Mouse (Mus musculus) heart, embryonic 16.5 days (tissue): ENCODE results near the gene Ppp1r11. TPM values are rescaled to one million over a fixed set of nuclear protein-coding genes. Genes with fewer than 3 reads are reported as not detected.
A peak's percentile ranks its signal among the peaks of the same experiment; 100 is the strongest.

ENCODE experiments used
- ATAC-seq: fragments of 200-750 bp; cut with Nextera tagmentation; replicated peaks from 2 replicates; pipeline ENCODE4 v1.8.0; 2017; ENCODE audit warnings: moderate number of reproducible peaks; ENCODE audit not compliant: insufficient read depth, low FRiP score; ENCODE audit errors: extremely low read depth
- H3K27ac ChIP-seq: fragments of 300-500 bp; sonication (generic); 2 replicates; pipeline ENCODE4 v1.5.1; 2014; ENCODE audit warnings: mild to moderate bottlenecking, low read length, control low read depth, moderate library complexity
- H3K27me3 ChIP-seq: fragments of 300-500 bp; sonication (generic); 2 replicates; pipeline ENCODE4 v1.6.1; 2014; ENCODE audit warnings: low read length, mixed read lengths; ENCODE audit not compliant: control insufficient read depth, insufficient read depth
- H3K36me3 ChIP-seq: fragments of 300-500 bp; sonication (generic); 2 replicates; pipeline ENCODE4 v1.6.1; 2014; ENCODE audit not compliant: control insufficient read depth, insufficient read depth
- H3K4me1 ChIP-seq: fragments of 300-500 bp; sonication (generic); 2 replicates; pipeline ENCODE4 v1.6.1; 2014; ENCODE audit warnings: low read length, mixed read lengths; ENCODE audit not compliant: control insufficient read depth, insufficient read depth
- H3K4me2 ChIP-seq: fragments of 300-500 bp; sonication (generic); 2 replicates; pipeline ENCODE4 v1.6.1; 2014; ENCODE audit warnings: low read depth, mild to moderate bottlenecking, control low read depth, low read length
- H3K4me3 ChIP-seq: fragments of 300-500 bp; sonication (generic); 2 replicates; pipeline ENCODE4 v1.5.1; 2014; ENCODE audit warnings: mild to moderate bottlenecking, control low read depth, low read length
- H3K9ac ChIP-seq: fragments of 300-500 bp; sonication (generic); 2 replicates; pipeline ENCODE4 v1.6.1; 2014; ENCODE audit warnings: low read length, control low read depth
- H3K9me3 ChIP-seq: fragments of 300-500 bp; sonication (generic); replicated peaks from 2 replicates; pipeline ENCODE4 v1.6.1; 2016; ENCODE audit warnings: low read length; ENCODE audit not compliant: control insufficient read depth
- WGBS: fragments of 180-500 bp; shearing (Covaris S2); extraction: QIAGEN DNeasy Blood & Tissue Kit; methylation state at CpG from one replicate; pipeline ENCODE4 v1.1.7; 2014; 5-methylcytosine and 5-hydroxymethylcytosine counted together
- polyA plus RNA-seq: library from polyadenylated mRNA; unstranded; fragments of >200 nt; fragmentation: Nextera tagmentation; extraction: Ambion mirVana; gene quantifications from 2 replicates; pipeline ENCODE4 v1.2.1, GENCODE M21; 2015

Gene Ppp1r11
- polyA plus RNA-seq, 1 experiment from 2014 or later: 81.4 TPM

- H3K4me1 ChIP-seq: peaks cover 5% of the 10 kb centered on the region
- no peak overlapping the region for H3K4me3 ChIP-seq
- no peak for ATAC-seq
- H3K4me2 ChIP-seq: no peak overlapping the region
- no peaks in the 10 kb centered on the region for H3K9me3 ChIP-seq
- peaks cover 8% of the 10 kb centered on the region for H3K36me3 ChIP-seq
- H3K27me3 ChIP-seq: peaks cover 31% of the 10 kb centered on the region
- H3K9ac ChIP-seq: no peak overlapping the region
- H3K27ac ChIP-seq: no peak overlapping the region
- WGBS: 100% methylated on average over 1 of the region's 1 CpGs
Measured at GRCm38 (mm10) chr17:36948286-36948685, 3.3 kb downstream of the Ppp1r11 start.

GRCm38 (mm10) chr17:36947051-36947819, 4.3 kb downstream of the Ppp1r11 start:
- Histone ChIP-seq H3K4me3 (peak overlapping the region; percentile 64), H3K27me3 (peaks cover 42% of the 10 kb centered on the region), H3K4me2 (peak overlapping the region; percentile 97), H3K4me1 (peaks cover 15% of the 10 kb centered on the region), H3K9me3 (no peaks in the 10 kb centered on the region), H3K36me3 (peaks cover 8% of the 10 kb centered on the region), H3K27ac (no peak overlapping the region), H3K9ac (peak overlapping the region; percentile 80)
- ATAC-seq: no peak; the same call in 1 of the 2 replicates
- WGBS: under 1% methylated on average over 62 of the region's 62 CpGs

GRCm38 (mm10) chr17:36944121-36944775, 7.3 kb downstream of the Ppp1r11 start:
- Histone ChIP-seq H3K4me3 (no peak overlapping the region), H3K36me3 (peaks cover 7% of the 10 kb centered on the region), H3K27me3 (peaks cover 61% of the 10 kb centered on the region), H3K27ac (no peak overlapping the region), H3K4me2 (no peak overlapping the region), H3K9ac (no peak overlapping the region), H3K9me3 (no peaks in the 10 kb centered on the region), H3K4me1 (peaks cover 12% of the 10 kb centered on the region)
- ATAC-seq: no peak
- 22% methylated on average over 9 of the region's 9 CpGs for WGBS

- Histone ChIP-seq H3K9ac (no peak overlapping the region), H3K4me3 (peak overlapping the region; percentile 50), H3K36me3 (peaks cover 1% of the 10 kb centered on the region), H3K4me1 (peaks cover 12% of the 10 kb centered on the region), H3K9me3 (no peaks in the 10 kb centered on the region), H3K4me2 (peak overlapping the region; percentile 74), H3K27ac (no peak overlapping the region), H3K27me3 (peaks cover 61% of the 10 kb centered on the region)
- WGBS: 21% methylated on average over 5 of the region's 5 CpGs
- ATAC-seq: no peak
Measured at GRCm38 (mm10) chr17:36943691-36944090, 7.8 kb downstream of the Ppp1r11 start.

- Histone ChIP-seq H3K4me3 (peak within 1 kb of the TSS; percentile 50), H3K4me2 (peak within 1 kb of the TSS; percentile 74), H3K9ac (peak within 1 kb of the TSS; percentile 49), H3K27ac (no peak within 1 kb of the TSS), H3K27me3 (peaks cover 61% of the 10 kb centered on the region), H3K36me3 (no peaks in the 10 kb centered on the region), H3K4me1 (peaks cover 12% of the 10 kb centered on the region), H3K9me3 (no peaks in the 10 kb centered on the region)
- 1% methylated on average over 59 of the region's 59 CpGs for WGBS
- ATAC-seq: 0 out of 2 replicates have a peak, but pooled peaks have one; percentile 11
Measured at GRCm38 (mm10) chr17:36942791-36943471, 8.6 kb downstream of the Ppp1r11 start, which contains the start of gene Rnf39. TSS of gene Rnf39 (plus strand) at chr17:36942918.

GRCm38 (mm10) chr17:36942391-36942790, 9.2 kb downstream of the Ppp1r11 start:
- peak; percentile 63 for ATAC-seq
- 33% methylated on average over 10 of the region's 10 CpGs for WGBS
- H3K4me2 ChIP-seq: peak overlapping the region; percentile 74
- H3K9me3 ChIP-seq: no peaks in the 10 kb centered on the region
- peak overlapping the region; percentile 50 for H3K4me3 ChIP-seq
- H3K36me3 ChIP-seq: no peaks in the 10 kb centered on the region
- H3K4me1 ChIP-seq: peaks cover 12% of the 10 kb centered on the region
- no peak overlapping the region; the same call in 1 of the 2 replicates for H3K9ac ChIP-seq
- peaks cover 61% of the 10 kb centered on the region for H3K27me3 ChIP-seq
- H3K27ac ChIP-seq: no peak overlapping the region

GRCm38 (mm10) chr17:36938056-36938455, 13.5 kb downstream of the Ppp1r11 start:
- no peak overlapping the region for H3K27ac ChIP-seq
- peaks cover 9% of the 10 kb centered on the region for H3K4me1 ChIP-seq
- no peak overlapping the region for H3K9ac ChIP-seq
- H3K36me3 ChIP-seq: no peaks in the 10 kb centered on the region
- WGBS: 71% methylated on average over 2 of the region's 2 CpGs
- no peak overlapping the region for H3K4me3 ChIP-seq
- peaks cover 30% of the 10 kb centered on the region for H3K27me3 ChIP-seq
- no peak overlapping the region for H3K4me2 ChIP-seq
- no peaks in the 10 kb centered on the region for H3K9me3 ChIP-seq
- no peak for ATAC-seq

GRCm38 (mm10) chr17:36931806-36932205, 19.7 kb downstream of the Ppp1r11 start:
- H3K4me2 ChIP-seq: no peak overlapping the region
- no peaks in the 10 kb centered on the region for H3K9me3 ChIP-seq
- H3K4me3 ChIP-seq: no peak overlapping the region
- H3K4me1 ChIP-seq: peaks cover 6% of the 10 kb centered on the region; the same call in 1 of the 2 replicates
- no peak overlapping the region for H3K9ac ChIP-seq
- no peak overlapping the region for H3K27ac ChIP-seq
- ATAC-seq: peak; percentile 45
- 0 out of 2 replicates have a peak, but pooled peaks cover 2% of the 10 kb centered on the region for H3K27me3 ChIP-seq
- 32% methylated on average over 2 of the region's 2 CpGs for WGBS
- H3K36me3 ChIP-seq: no peaks in the 10 kb centered on the region
